8 mouse cellular contexts compared by ENCODE assay signal in the genomic region with DNA sequence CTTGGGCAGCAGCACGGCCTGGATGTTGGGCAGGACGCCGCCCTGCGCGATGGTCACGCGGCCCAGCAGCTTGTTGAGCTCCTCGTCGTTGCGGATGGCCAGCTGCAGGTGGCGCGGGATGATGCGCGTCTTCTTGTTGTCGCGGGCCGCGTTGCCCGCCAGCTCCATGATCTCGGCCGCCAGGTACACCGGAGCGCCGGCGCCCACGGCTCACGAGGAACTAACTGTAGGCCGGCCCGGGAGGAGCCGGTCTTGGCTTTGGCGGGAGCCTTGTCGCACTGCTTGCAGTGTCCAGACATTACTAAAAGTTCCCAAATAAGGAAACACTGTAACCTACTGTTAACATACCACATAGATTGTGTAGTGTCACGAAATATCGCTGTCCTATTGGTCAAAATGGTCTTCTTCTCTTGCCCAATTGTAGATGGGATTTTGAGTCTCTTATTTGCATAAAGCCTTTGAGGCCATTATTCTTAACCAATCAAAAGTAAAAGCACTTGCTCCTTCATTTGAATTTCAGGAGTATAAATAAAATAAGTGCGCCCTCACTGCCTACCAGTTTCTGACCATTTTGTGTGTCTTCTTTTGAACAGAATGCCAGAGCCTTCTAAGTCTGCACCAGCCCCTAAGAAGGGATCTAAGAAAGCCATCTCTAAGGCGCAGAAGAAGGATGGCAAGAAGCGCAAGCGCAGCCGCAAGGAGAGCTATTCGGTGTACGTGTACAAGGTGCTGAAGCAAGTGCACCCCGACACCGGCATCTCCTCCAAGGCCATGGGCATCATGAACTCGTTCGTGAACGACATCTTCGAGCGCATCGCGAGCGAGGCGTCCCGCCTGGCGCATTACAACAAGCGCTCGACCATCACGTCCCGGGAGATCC. TPM values are rescaled to one million over a fixed set of nuclear protein-coding genes. Genes with fewer than 3 reads are reported as not detected.
DNase-seq lines count a peak whose midpoint lies in the region; ATAC-seq lines count a peak whose summit lies in the region.
"Not testable (repeated sequence)": the region's sequence is repeated elsewhere in the genome, so short reads cannot be mapped to it uniquely, and the experiment has no call there.

Hist1h2bb (plus strand) TSS at position 534 of the 880 bp plus-strand sequence.

- H3K9me3 ChIP-seq in forebrain, embryonic 15.5 days; neural tube, embryonic 14.5 days (ENCODE audit: control insufficient read depth, low read length): not testable (repeated sequence)

- H3K36me3 ChIP-seq in forebrain, embryonic 15.5 days; neural tube, embryonic 14.5 days (ENCODE audit: control insufficient read depth, insufficient read depth, low read length): not testable (repeated sequence)

- peak within 1 kb of the TSS; percentile 80 for H3K4me2 ChIP-seq in forebrain, embryonic 15.5 days (replicated peaks)
- peak within 1 kb of the TSS; percentile 70 for H3K4me2 ChIP-seq in neural tube, embryonic 14.5 days (ENCODE audit: low read depth, low read length)

- WGBS in forebrain, embryonic 15.5 days = under 1% methylated on average over 42 of the region's 58 CpGs
- under 1% methylated on average over 41 of the region's 58 CpGs for WGBS in neural tube, embryonic 14.5 days

- H3K9ac ChIP-seq in forebrain, embryonic 15.5 days (replicated peaks) = peak within 1 kb of the TSS; percentile 60
- peak within 1 kb of the TSS; percentile 35 for H3K9ac ChIP-seq in neural tube, embryonic 14.5 days (replicated peaks; ENCODE audit: low read depth, low read length)

- H3K4me3 ChIP-seq in forebrain, embryonic 15.5 days = peak within 1 kb of the TSS; percentile 51
- H3K4me3 ChIP-seq in neural tube, embryonic 14.5 days (ENCODE audit: low read depth, low read length) = peak within 1 kb of the TSS; percentile 31

- peaks cover 30% of the 10 kb centered on the region for H3K4me1 ChIP-seq in forebrain, embryonic 15.5 days
- peaks cover 12% of the 10 kb centered on the region for H3K4me1 ChIP-seq in neural tube, embryonic 14.5 days (ENCODE audit: control insufficient read depth, insufficient read depth, low read length)

- H3K27me3 ChIP-seq in forebrain, embryonic 15.5 days; neural tube, embryonic 14.5 days (ENCODE audit: control insufficient read depth, insufficient read depth, low read length): not testable (repeated sequence)

- DNase-seq in ES-CJ7 (ENCODE audit: low read depth, low spot score) = peak; percentile 98
- peak; percentile 70 for DNase-seq in cerebellum, adult 11 months
- DNase-seq in heart, postnatal 36 days = peak; percentile 64 to 83
- DNase-seq in layer of hippocampus, adult 18-20 months (ENCODE audit: low spot score in 2 of 2) = peak; percentile 73 to 91
- DNase-seq in lung, adult 18-20 months = peak; percentile 56 to 66
- peak; percentile 78 for DNase-seq in testis, postnatal 10 days (ENCODE audit: low spot score)

- intact Hi-C loops in heart, postnatal 36 days (cut with DNase I) = loop anchor here (5.0 to 10.0 kb wide), 2 partner anchors 164 to 1922 kb away; partner anchors contain the start of gene Hist1h4d

- ATAC-seq in forebrain, embryonic 15.5 days (replicated peaks) = peak; percentile 95
- ATAC-seq in neural tube, embryonic 14.5 days (ENCODE audit: low read depth) = peak; percentile 92

- H3K27ac ChIP-seq in forebrain, embryonic 15.5 days (replicated peaks) = peak within 1 kb of the TSS; percentile 99
- H3K27ac ChIP-seq in neural tube, embryonic 14.5 days (ENCODE audit: low read depth, low read length) = peak within 1 kb of the TSS; percentile 91

RNA-seq across cellular contexts. Expression of gene Hist1h2bb, which starts in this region (rescaled TPM):
- polyA plus RNA-seq in forebrain, embryonic 15.5 days (2015; fragmentation: Nextera tagmentation; extraction: Ambion mirVana) = 1.8 and 2.0 TPM in 2 replicates
- total RNA-seq in heart, postnatal 36 days (2021) = 10 to 100 TPM in 1 of 2 experiments, 1 to 10 TPM in 1; 9.8 to 12.0 TPM
- total RNA-seq in layer of hippocampus, adult 18-20 months (2021) = 10 to 100 TPM; 15.7 to 19.5 TPM
- polyA plus RNA-seq in neural tube, embryonic 14.5 days (2014; fragmentation: Nextera tagmentation; extraction: Ambion mirVana) = not detected in 2 replicates

Comparison
In these comparisons a context has a peak if more than half of its experiments do, and no peak if none do; other contexts are left out.
1. Peak in every context shown above with its lines: DNase-seq, ATAC-seq, H3K4me3 ChIP-seq and H3K27ac ChIP-seq.
2. Peak in ATAC-seq, H3K4me3 ChIP-seq, H3K27ac ChIP-seq, H3K9ac ChIP-seq and H3K4me2 ChIP-seq in neural tube, embryonic 14.5 days; RNA of the gene not detected or under 1 TPM.